Mouse (Mus musculus): Measurements from ENCODE around the gene Nmb. TPM values are rescaled to one million over a fixed set of nuclear protein-coding genes. Genes with fewer than 3 reads are reported as not detected.

Nmb gene
- polyA plus RNA-seq, 1 experiment, result 2.6 TPM

DNA sequence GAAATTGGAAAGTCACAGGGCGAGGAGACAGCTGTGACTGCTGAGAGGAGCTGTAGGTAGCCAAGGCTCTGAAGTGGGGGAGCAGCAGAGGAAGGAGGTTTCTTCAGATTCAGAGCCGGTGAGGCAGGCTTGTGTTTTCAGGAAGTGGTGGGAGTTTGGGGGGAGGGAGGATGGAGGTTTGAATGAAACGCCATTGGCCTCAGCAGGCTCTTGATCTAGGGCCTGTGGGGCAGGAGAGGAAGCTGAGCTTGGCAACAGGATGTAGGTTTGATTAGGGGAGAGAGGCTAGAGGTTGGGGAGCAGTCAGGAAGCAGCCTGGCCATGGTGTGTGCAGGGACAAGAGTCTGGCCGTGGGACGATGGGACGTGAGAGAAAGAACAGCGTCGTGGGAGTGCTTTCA is 40.0 kb downstream of the Nmb start:
- no peak overlapping the region for H3K4me3 ChIP-seq (replicated peaks; ENCODE audit: extremely low read depth, low read depth, low read length)
- TF ChIP-seq POLR2A (IDR thresholded peaks at IDR 0.05; ENCODE audit: borderline replicate concordance, extremely low read depth, low read depth, low read length), result no peak
- no peak for TF ChIP-seq CTCF (IDR thresholded peaks at IDR 0.05; ENCODE audit: insufficient read depth, low read length)
- WGBS, result 35% methylated on average over 8 of the region's 8 CpGs
- H3K4me1 ChIP-seq (ENCODE audit: control insufficient read depth, insufficient read depth, low read length), result peaks cover 26% of the 10 kb centered on the region
- no peak for DNase-seq

DNA sequence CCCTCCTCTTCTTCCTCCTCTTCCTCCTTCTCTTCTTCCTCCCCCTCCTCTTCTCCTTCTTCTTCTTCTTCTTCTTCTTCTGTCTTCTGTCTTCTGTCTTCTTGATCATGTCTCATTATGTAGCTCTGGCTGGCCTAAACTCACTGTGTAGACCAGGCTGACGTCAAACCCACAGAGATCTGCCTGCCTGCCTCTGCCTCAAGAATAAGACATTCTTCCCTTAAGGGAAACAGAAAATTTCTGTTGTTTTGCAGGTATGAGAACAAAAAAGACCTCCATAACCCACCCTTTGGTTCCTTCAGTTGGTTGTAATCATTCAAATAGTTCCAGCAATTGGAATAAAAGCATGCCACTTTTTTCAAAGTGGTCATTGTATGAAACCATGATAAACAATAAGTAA is 40.7 kb downstream of the Nmb start:
- TF ChIP-seq CTCF (IDR thresholded peaks at IDR 0.05; ENCODE audit: insufficient read depth, low read length) (no peak), POLR2A (IDR thresholded peaks at IDR 0.05; ENCODE audit: borderline replicate concordance, extremely low read depth, low read depth, low read length) (no peak)
- 43% methylated on average over 1 of the region's 1 CpGs for WGBS
- Histone ChIP-seq H3K4me1 (ENCODE audit: control insufficient read depth, insufficient read depth, low read length) (peaks cover 26% of the 10 kb centered on the region), H3K4me3 (replicated peaks; ENCODE audit: extremely low read depth, low read depth, low read length) (no peak overlapping the region)
- DNase-seq, result no peak

DNA sequence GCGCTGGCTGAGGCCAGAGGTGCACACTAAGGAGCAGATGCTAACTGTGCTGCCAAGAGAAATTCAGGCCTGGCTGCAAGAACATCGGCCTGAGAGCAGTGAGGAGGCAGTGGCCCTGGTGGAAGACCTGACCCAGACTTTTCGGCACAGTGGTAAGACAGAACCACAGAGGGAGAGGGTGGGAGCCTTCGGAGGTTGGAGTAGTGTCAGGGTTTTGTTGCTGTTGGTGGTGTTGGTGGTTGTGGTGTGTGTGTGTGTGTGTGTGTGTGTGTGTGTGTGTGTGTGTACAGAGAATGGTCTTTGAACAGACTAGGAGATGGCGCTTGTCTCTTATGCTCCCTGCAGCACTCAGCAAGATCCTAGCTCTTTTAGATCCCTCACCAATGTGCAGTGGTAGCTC is 41.4 kb downstream of the Nmb start:
- Histone ChIP-seq H3K4me1 (ENCODE audit: control insufficient read depth, insufficient read depth, low read length) (peaks cover 26% of the 10 kb centered on the region), H3K4me3 (replicated peaks; ENCODE audit: extremely low read depth, low read depth, low read length) (no peak overlapping the region)
- TF ChIP-seq CTCF (IDR thresholded peaks at IDR 0.05; ENCODE audit: insufficient read depth, low read length), result no peak
- TF ChIP-seq POLR2A (IDR thresholded peaks at IDR 0.05; ENCODE audit: borderline replicate concordance, extremely low read depth, low read depth, low read length), result no peak
- no peak for DNase-seq
- 65% methylated on average over 5 of the region's 5 CpGs for WGBS

- Histone ChIP-seq H3K4me1 (ENCODE audit: control insufficient read depth, insufficient read depth, low read length) (peaks cover 26% of the 10 kb centered on the region), H3K4me3 (replicated peaks; ENCODE audit: extremely low read depth, low read depth, low read length) (no peak overlapping the region)
- WGBS, result 87% methylated on average over 2 of the region's 2 CpGs
- TF ChIP-seq POLR2A (IDR thresholded peaks at IDR 0.05; ENCODE audit: borderline replicate concordance, extremely low read depth, low read depth, low read length), result no peak
- no peak for TF ChIP-seq CTCF (IDR thresholded peaks at IDR 0.05; ENCODE audit: insufficient read depth, low read length)
- no peak for DNase-seq
These were observed 42.4 kb downstream of the Nmb start for GRCm38 (mm10) chr7:80862475-80862874.

GRCm38 (mm10) chr7:80860729-80861274 is 44.1 kb downstream of the Nmb start, which contains the start of gene Zscan2:
Gene Zscan2, plus strand, starts transcription at chr7:80860920.
- under 1% methylated on average over 40 of the region's 40 CpGs for WGBS
- peak within 1 kb of the TSS; percentile 92 for H3K4me3 ChIP-seq (replicated peaks; ENCODE audit: extremely low read depth, low read depth, low read length)
- peaks cover 18% of the 10 kb centered on the region for H3K4me1 ChIP-seq (ENCODE audit: control insufficient read depth, insufficient read depth, low read length)
- TF ChIP-seq POLR2A (IDR thresholded peaks at IDR 0.05; ENCODE audit: borderline replicate concordance, extremely low read depth, low read depth, low read length) (peak; percentile 44; the same call in 1 of the 2 replicates), CTCF (IDR thresholded peaks at IDR 0.05; ENCODE audit: insufficient read depth, low read length) (no peak)
- peak; percentile 94 for DNase-seq

DNA sequence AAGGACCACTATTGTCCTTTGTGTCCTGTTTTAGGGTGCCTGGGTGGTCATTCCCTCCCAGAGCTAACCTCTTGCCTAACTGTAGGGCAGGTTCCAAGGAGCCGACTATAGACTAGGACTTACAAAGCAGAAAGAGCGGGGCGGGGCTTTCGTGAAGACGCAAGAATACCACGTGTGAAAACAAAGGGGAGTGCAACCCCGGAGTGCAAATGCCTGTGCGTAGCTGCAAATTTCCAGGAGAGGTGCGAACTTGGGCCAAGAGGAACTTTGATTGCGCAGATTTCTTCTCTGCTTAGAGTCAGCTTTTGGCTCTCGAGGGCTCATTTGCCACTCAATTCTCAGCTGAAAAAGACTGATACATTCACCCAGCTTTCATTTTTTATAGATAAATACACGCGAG is 44.6 kb downstream of the Nmb start:
- Histone ChIP-seq H3K4me1 (ENCODE audit: control insufficient read depth, insufficient read depth, low read length) (peaks cover 18% of the 10 kb centered on the region), H3K4me3 (replicated peaks; ENCODE audit: extremely low read depth, low read depth, low read length) (peak overlapping the region; percentile 78)
- peak; percentile 70 for DNase-seq
- WGBS, result 0% methylated on average over 13 of the region's 13 CpGs
- TF ChIP-seq POLR2A (IDR thresholded peaks at IDR 0.05; ENCODE audit: borderline replicate concordance, extremely low read depth, low read depth, low read length), result peak; percentile 14; the same call in 1 of the 2 replicates
- TF ChIP-seq CTCF (IDR thresholded peaks at IDR 0.05; ENCODE audit: insufficient read depth, low read length), result no peak

GRCm38 (mm10) chr7:80857181-80857580 is 47.7 kb downstream of the Nmb start:
- H3K4me3 ChIP-seq (replicated peaks; ENCODE audit: extremely low read depth, low read depth, low read length), result no peak overlapping the region
- DNase-seq, result peak; percentile 79
- peaks cover 3% of the 10 kb centered on the region; the same call in 1 of the 2 replicates for H3K4me1 ChIP-seq (ENCODE audit: control insufficient read depth, insufficient read depth, low read length)
- no peak for TF ChIP-seq POLR2A (IDR thresholded peaks at IDR 0.05; ENCODE audit: borderline replicate concordance, extremely low read depth, low read depth, low read length)
- TF ChIP-seq CTCF (IDR thresholded peaks at IDR 0.05; ENCODE audit: insufficient read depth, low read length), result peak; percentile 89
- WGBS, result 16% methylated on average over 6 of the region's 6 CpGs

- no peaks in the 10 kb centered on the region for H3K4me1 ChIP-seq (ENCODE audit: control insufficient read depth, insufficient read depth, low read length)
- TF ChIP-seq POLR2A (IDR thresholded peaks at IDR 0.05; ENCODE audit: borderline replicate concordance, extremely low read depth, low read depth, low read length) (no peak), CTCF (IDR thresholded peaks at IDR 0.05; ENCODE audit: insufficient read depth, low read length) (no peak)
These were observed 49.6 kb downstream of the Nmb start for GRCm38 (mm10) chr7:80855316-80855715.

DNA sequence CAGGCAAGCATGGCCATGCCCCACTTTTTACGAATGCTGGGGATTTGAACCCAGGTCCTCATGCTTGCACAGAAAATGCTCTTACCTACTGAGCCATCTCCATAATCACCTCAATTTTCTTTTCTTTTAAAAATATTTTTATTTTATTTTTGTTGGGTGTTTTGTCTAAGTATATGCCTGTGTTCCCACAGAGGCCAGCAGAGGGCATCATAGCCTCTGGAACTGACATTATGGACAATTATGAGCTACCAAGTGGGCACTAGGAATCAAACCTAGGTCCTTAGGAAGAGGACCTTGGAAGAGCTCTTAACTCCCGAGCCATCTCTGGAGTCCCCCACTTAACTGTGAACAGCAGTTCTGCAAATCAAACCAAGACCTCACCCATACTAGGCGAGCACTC is 51.7 kb downstream of the Nmb start:
- H3K4me1 ChIP-seq (ENCODE audit: control insufficient read depth, insufficient read depth, low read length), result no peaks in the 10 kb centered on the region
- DNase-seq, result no peak
- H3K4me3 ChIP-seq (replicated peaks; ENCODE audit: extremely low read depth, low read depth, low read length), result no peak overlapping the region
- TF ChIP-seq CTCF (IDR thresholded peaks at IDR 0.05; ENCODE audit: insufficient read depth, low read length), result no peak
- TF ChIP-seq POLR2A (IDR thresholded peaks at IDR 0.05; ENCODE audit: borderline replicate concordance, extremely low read depth, low read depth, low read length), result no peak
- 90% methylated on average over 3 of the region's 3 CpGs for WGBS

More at GRCm38 (mm10) chr7:80855316-80855715, 49.6 kb downstream of the Nmb start:
- H3K4me3 ChIP-seq (replicated peaks; ENCODE audit: extremely low read depth, low read depth, low read length), result no peak overlapping the region
- no peak for DNase-seq

Other genes with a start within 250 kb of the Nmb start
- gene Crtc3, start 216.2 kb downstream of the Nmb start, polyA plus RNA-seq (2012; rRNA removed), result 26.3 and 27.9 TPM in 2 replicates
- 118 and 135 TPM in 2 replicates for gene Iqgap1, start 79.1 kb downstream of the Nmb start, polyA plus RNA-seq (2012; rRNA removed)
- gene Zscan2, start 44.2 kb downstream of the Nmb start, polyA plus RNA-seq (2012; rRNA removed), result 5.5 and 6.2 TPM in 2 replicates
- gene Wdr73, start 3.8 kb downstream of the Nmb start, polyA plus RNA-seq (2012; rRNA removed), result 9.5 and 14.7 TPM in 2 replicates
- 42.3 and 52.7 TPM in 2 replicates for gene Sec11a, start 42.7 kb upstream of the Nmb start, polyA plus RNA-seq (2012; rRNA removed)
- 16.4 and 20.1 TPM in 2 replicates for gene Zfp592, start 88.6 kb upstream of the Nmb start, polyA plus RNA-seq (2012; rRNA removed)
- 0.55 and 2.2 TPM in 2 replicates for gene Alpk3, start 152.5 kb upstream of the Nmb start, polyA plus RNA-seq (2012; rRNA removed)
- 0.07 and 0.17 TPM in 2 replicates for gene Slc28a1, start 209.7 kb upstream of the Nmb start, polyA plus RNA-seq (2012; rRNA removed)